Mouse (Mus musculus): ENCODE measurements around the gene Trp53rka. TPM values are rescaled to one million over a fixed set of nuclear protein-coding genes. Genes with fewer than 3 reads are reported as not detected.
"Not testable (repeated sequence)": the region's sequence is repeated elsewhere in the genome, so short reads cannot be mapped to it uniquely, and the experiment has no call there.

Gene Trp53rka
- polyA plus RNA-seq, 1 experiment from 2014 or later, result 26.7 TPM

GRCm38 (mm10) chr2:165510914-165511458, 17.9 kb upstream of the Trp53rka start:
- H3K27ac ChIP-seq (ENCODE audit: low read length); H3K36me3 ChIP-seq (ENCODE audit: control insufficient read depth, insufficient read depth, low read length); H3K4me1 ChIP-seq (ENCODE audit: control insufficient read depth, insufficient read depth, low read length); H3K9me3 ChIP-seq (replicated peaks; ENCODE audit: control insufficient read depth, low read length); H3K4me3 ChIP-seq (replicated peaks; ENCODE audit: low read length); H3K9ac ChIP-seq (ENCODE audit: low read length); H3K27me3 ChIP-seq (ENCODE audit: control insufficient read depth, insufficient read depth, low read length); H3K4me2 ChIP-seq (ENCODE audit: low read depth, low read length); ATAC-seq (ENCODE audit: insufficient read depth, low FRiP score): not testable (repeated sequence)
- WGBS, result 63% methylated on average over 2 of the region's 2 CpGs

GRCm38 (mm10) chr2:165510466-165510865, 17.3 kb upstream of the Trp53rka start:
- Histone ChIP-seq H3K27me3 (ENCODE audit: control insufficient read depth, insufficient read depth, low read length) (no peaks in the 10 kb centered on the region), H3K4me1 (ENCODE audit: control insufficient read depth, insufficient read depth, low read length) (peaks cover 3% of the 10 kb centered on the region; the same call in 1 of the 2 replicates), H3K36me3 (ENCODE audit: control insufficient read depth, insufficient read depth, low read length) (no peaks in the 10 kb centered on the region), H3K9ac (ENCODE audit: low read length) (no peak overlapping the region), H3K4me3 (replicated peaks; ENCODE audit: low read length) (no peak overlapping the region), H3K4me2 (ENCODE audit: low read depth, low read length) (no peak overlapping the region), H3K9me3 (replicated peaks; ENCODE audit: control insufficient read depth, low read length) (no peaks in the 10 kb centered on the region), H3K27ac (ENCODE audit: low read length) (no peak overlapping the region; the same call in 1 of the 2 replicates)
- no peak for ATAC-seq (ENCODE audit: insufficient read depth, low FRiP score)
- 57% methylated on average over 5 of the region's 5 CpGs for WGBS

DNA sequence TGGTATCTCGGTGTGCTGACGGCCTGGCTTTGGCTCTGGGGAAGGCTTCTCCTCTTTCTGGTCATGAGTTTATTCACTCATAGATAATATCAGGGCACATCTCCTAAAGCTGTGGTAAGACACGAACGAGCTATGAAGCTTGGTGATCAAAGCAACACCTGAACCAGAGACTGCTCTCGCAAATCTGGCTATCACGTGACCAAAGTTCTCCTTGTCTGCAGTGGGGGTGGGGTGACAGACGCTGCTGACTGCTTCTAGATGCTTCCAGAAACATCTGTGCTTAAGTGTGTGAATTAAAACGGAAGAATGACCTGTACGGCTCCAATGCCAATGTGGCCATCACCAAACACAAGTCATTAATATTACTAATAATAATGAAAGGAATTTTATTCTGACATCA, 16.6 kb upstream of the Trp53rka start:
- no peak overlapping the region for H3K4me3 ChIP-seq (replicated peaks; ENCODE audit: low read length)
- ATAC-seq (ENCODE audit: insufficient read depth, low FRiP score), result no peak
- no peaks in the 10 kb centered on the region for H3K36me3 ChIP-seq (ENCODE audit: control insufficient read depth, insufficient read depth, low read length)
- no peaks in the 10 kb centered on the region for H3K27me3 ChIP-seq (ENCODE audit: control insufficient read depth, insufficient read depth, low read length)
- no peak overlapping the region for H3K9ac ChIP-seq (ENCODE audit: low read length)
- H3K4me2 ChIP-seq (ENCODE audit: low read depth, low read length), result no peak overlapping the region
- H3K9me3 ChIP-seq (replicated peaks; ENCODE audit: control insufficient read depth, low read length), result no peaks in the 10 kb centered on the region
- H3K4me1 ChIP-seq (ENCODE audit: control insufficient read depth, insufficient read depth, low read length), result peaks cover 3% of the 10 kb centered on the region; the same call in 1 of the 2 replicates
- 57% methylated on average over 9 of the region's 9 CpGs for WGBS
- H3K27ac ChIP-seq (ENCODE audit: low read length), result no peak overlapping the region

DNA sequence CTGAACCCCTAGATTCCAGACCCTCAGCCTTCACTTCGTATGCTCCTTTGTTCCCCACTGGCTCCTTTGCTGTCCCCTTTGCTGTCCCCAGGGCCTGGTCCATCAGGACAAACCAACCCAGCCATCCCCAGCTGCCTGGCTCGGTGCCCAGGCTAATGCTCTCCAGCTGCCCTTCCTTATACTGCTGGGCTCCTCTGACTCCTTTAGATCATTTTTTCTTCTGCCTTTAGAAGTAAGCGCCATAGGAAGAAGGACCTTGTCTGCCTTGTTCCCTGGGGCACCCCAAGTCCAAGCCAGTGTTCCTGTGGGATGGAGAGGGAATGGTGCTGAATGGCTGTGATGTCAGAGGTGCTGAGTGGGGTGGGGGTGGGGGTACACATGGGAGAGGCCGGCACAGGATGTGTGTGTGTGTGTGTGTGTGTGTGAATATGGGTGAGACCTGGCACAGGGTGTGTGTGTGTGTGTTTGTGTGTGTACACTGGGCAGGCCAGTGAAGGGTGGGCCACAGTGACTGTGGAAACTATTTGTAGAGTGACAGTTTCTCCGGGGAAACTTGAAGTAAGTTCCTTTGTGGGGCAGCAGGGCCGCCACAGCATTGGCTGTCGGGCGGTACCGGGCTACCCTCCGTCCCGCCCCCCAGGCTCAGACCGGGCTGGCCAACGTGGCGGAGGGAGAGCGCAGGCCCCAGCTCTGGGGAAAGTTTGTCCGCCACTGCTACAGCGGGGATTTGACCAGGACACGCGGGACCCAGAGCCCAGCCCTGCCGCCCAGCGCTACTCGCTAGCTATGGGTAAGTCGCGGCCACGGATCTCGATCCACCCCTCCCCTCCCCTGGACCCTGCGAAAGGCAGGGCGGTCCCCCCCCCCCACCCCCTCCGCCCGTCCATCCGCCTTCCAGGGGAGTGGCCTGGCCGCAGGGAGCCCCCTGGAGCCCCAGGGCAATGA, 10.4 kb upstream of the Trp53rka start, which contains the start of gene Slc2a10:
TSS of gene Slc2a10 (plus strand) at position 529 of the 945 bp plus-strand sequence.
- Histone ChIP-seq H3K4me3 (replicated peaks; ENCODE audit: low read length) (peak within 1 kb of the TSS; percentile 58), H3K9ac (ENCODE audit: low read length) (peak within 1 kb of the TSS; percentile 81), H3K27me3 (ENCODE audit: control insufficient read depth, insufficient read depth, low read length) (no peaks in the 10 kb centered on the region), H3K27ac (ENCODE audit: low read length) (peak within 1 kb of the TSS; percentile 57), H3K9me3 (replicated peaks; ENCODE audit: control insufficient read depth, low read length) (no peaks in the 10 kb centered on the region), H3K4me2 (ENCODE audit: low read depth, low read length) (peak within 1 kb of the TSS; percentile 69), H3K4me1 (ENCODE audit: control insufficient read depth, insufficient read depth, low read length) (peaks cover 15% of the 10 kb centered on the region), H3K36me3 (ENCODE audit: control insufficient read depth, insufficient read depth, low read length) (no peaks in the 10 kb centered on the region)
- peak; percentile 88 for ATAC-seq (ENCODE audit: insufficient read depth, low FRiP score)
- WGBS, result 6% methylated on average over 28 of the region's 32 CpGs

- H3K9me3 ChIP-seq (replicated peaks; ENCODE audit: control insufficient read depth, low read length), result no peaks in the 10 kb centered on the region; the same call in 1 of the 2 replicates
- no peak overlapping the region for H3K4me3 ChIP-seq (replicated peaks; ENCODE audit: low read length)
- no peak overlapping the region for H3K27ac ChIP-seq (ENCODE audit: low read length)
- H3K4me1 ChIP-seq (ENCODE audit: control insufficient read depth, insufficient read depth, low read length), result peaks cover 16% of the 10 kb centered on the region
- H3K27me3 ChIP-seq (ENCODE audit: control insufficient read depth, insufficient read depth, low read length), result no peaks in the 10 kb centered on the region
- H3K36me3 ChIP-seq (ENCODE audit: control insufficient read depth, insufficient read depth, low read length), result no peaks in the 10 kb centered on the region
- ATAC-seq (ENCODE audit: insufficient read depth, low FRiP score), result no peak
- no peak overlapping the region for H3K9ac ChIP-seq (ENCODE audit: low read length)
- 28% methylated on average over 6 of the region's 6 CpGs for whole genome bisulfite sequencing
- no peak overlapping the region for H3K4me2 ChIP-seq (ENCODE audit: low read depth, low read length)
Measured at GRCm38 (mm10) chr2:165498816-165499215, 5.7 kb upstream of the Trp53rka start.

DNA sequence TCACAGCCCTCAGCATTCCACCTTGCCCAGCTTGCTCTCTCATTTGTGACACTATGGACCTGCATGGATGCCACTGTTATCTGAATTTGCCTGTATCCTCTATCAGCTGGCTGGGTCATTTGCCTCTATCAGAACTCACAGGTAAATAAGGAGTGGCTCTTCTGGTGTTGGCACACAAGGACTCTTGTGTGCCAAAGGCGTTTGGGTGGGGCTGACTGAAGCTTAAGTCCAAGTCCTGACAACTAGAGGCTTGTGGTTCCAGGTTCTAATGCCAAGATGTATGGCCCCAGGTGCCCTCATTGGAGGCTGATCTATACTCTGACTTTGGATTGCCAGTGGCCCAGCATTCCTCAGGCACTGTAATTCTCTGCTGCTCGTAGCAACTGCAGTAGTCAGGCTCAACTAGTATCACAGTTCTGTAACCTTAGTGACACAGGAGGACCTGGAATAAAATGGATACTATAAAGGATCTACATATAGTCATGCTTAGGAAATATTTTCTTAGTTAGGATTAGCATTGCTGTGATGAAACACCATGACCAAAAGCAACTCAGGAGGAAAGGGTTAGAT, 4.7 kb upstream of the Trp53rka start:
- H3K9me3 ChIP-seq (replicated peaks; ENCODE audit: control insufficient read depth, low read length), result no peaks in the 10 kb centered on the region; the same call in 1 of the 2 replicates
- H3K4me1 ChIP-seq (ENCODE audit: control insufficient read depth, insufficient read depth, low read length), result peaks cover 10% of the 10 kb centered on the region
- no peak overlapping the region for H3K4me3 ChIP-seq (replicated peaks; ENCODE audit: low read length)
- no peak overlapping the region for H3K9ac ChIP-seq (ENCODE audit: low read length)
- H3K27me3 ChIP-seq (ENCODE audit: control insufficient read depth, insufficient read depth, low read length), result no peaks in the 10 kb centered on the region
- no peak for ATAC-seq (ENCODE audit: insufficient read depth, low FRiP score)
- H3K36me3 ChIP-seq (ENCODE audit: control insufficient read depth, insufficient read depth, low read length), result no peaks in the 10 kb centered on the region
- no peak overlapping the region for H3K4me2 ChIP-seq (ENCODE audit: low read depth, low read length)
- WGBS, result 56% methylated on average over 2 of the region's 2 CpGs
- no peak overlapping the region for H3K27ac ChIP-seq (ENCODE audit: low read length)

- no peaks in the 10 kb centered on the region for H3K36me3 ChIP-seq (ENCODE audit: control insufficient read depth, insufficient read depth, low read length)
- no peak for ATAC-seq (ENCODE audit: insufficient read depth, low FRiP score)
- H3K4me1 ChIP-seq (ENCODE audit: control insufficient read depth, insufficient read depth, low read length), result peaks cover 13% of the 10 kb centered on the region
- H3K27ac ChIP-seq (ENCODE audit: low read length), result no peak overlapping the region
- no peak overlapping the region for H3K4me3 ChIP-seq (replicated peaks; ENCODE audit: low read length)
- no peak overlapping the region for H3K4me2 ChIP-seq (ENCODE audit: low read depth, low read length)
- no peaks in the 10 kb centered on the region for H3K27me3 ChIP-seq (ENCODE audit: control insufficient read depth, insufficient read depth, low read length)
- no peak overlapping the region for H3K9ac ChIP-seq (ENCODE audit: low read length)
- no peaks in the 10 kb centered on the region; the same call in 1 of the 2 replicates for H3K9me3 ChIP-seq (replicated peaks; ENCODE audit: control insufficient read depth, low read length)
Measured at GRCm38 (mm10) chr2:165496251-165496650, 3.1 kb upstream of the Trp53rka start.

- Histone ChIP-seq H3K27me3 (ENCODE audit: control insufficient read depth, insufficient read depth, low read length) (no peaks in the 10 kb centered on the region), H3K4me2 (ENCODE audit: low read depth, low read length) (no peak overlapping the region), H3K27ac (ENCODE audit: low read length) (no peak overlapping the region), H3K9ac (ENCODE audit: low read length) (no peak overlapping the region), H3K36me3 (ENCODE audit: control insufficient read depth, insufficient read depth, low read length) (peaks cover 9% of the 10 kb centered on the region; the same call in 1 of the 2 replicates), H3K9me3 (replicated peaks; ENCODE audit: control insufficient read depth, low read length) (no peaks in the 10 kb centered on the region; the same call in 1 of the 2 replicates), H3K4me1 (ENCODE audit: control insufficient read depth, insufficient read depth, low read length) (peaks cover 13% of the 10 kb centered on the region), H3K4me3 (replicated peaks; ENCODE audit: low read length) (no peak overlapping the region)
- no peak for ATAC-seq (ENCODE audit: insufficient read depth, low FRiP score)
- 34% methylated on average over 2 of the region's 2 CpGs for WGBS
Measured at GRCm38 (mm10) chr2:165494495-165494894, 1.4 kb upstream of the Trp53rka start.

Measured in stomach, embryonic 16.5 days (tissue).